Mouse (Mus musculus) embryonic facial prominence, embryonic 10.5 days (tissue): ENCODE measurements at regions not wholly inside any gene's neighbourhood (a gene's known extent, or its start where the extent isn't known, plus 50 kb on each side); places are given as distances from the start of the nearest gene placed in this dataset.
A peak's percentile ranks its signal among the peaks of the same experiment; 100 is the strongest.
"Not testable (repeated sequence)": the region's sequence is repeated elsewhere in the genome, so short reads cannot be mapped to it uniquely, and the experiment has no call there.

Source experiments
- DNase-seq: peaks from one replicate; pipeline ENCODE4 v3.0.0-alpha.2; 2017; ENCODE audit warnings: low spot score
- H3K27ac ChIP-seq: fragments of 300-500 bp; sonication (generic); replicated peaks from 2 replicates; pipeline ENCODE4 v1.5.1; 2016; ENCODE audit warnings: mild to moderate bottlenecking
- H3K27me3 ChIP-seq: fragments of 300-500 bp; sonication (generic); replicated peaks from 2 replicates; pipeline ENCODE4 v1.6.1; 2016; ENCODE audit warnings: low read depth, mild to moderate bottlenecking; ENCODE audit not compliant: poor library complexity, severe bottlenecking
- H3K36me3 ChIP-seq: fragments of 300-500 bp; sonication (generic); replicated peaks from 2 replicates; pipeline ENCODE4 v1.6.1; 2016; ENCODE audit warnings: mild to moderate bottlenecking, moderate library complexity
- H3K4me1 ChIP-seq: fragments of 300-500 bp; sonication (generic); 2 replicates; pipeline ENCODE4 v1.6.1; 2016
- H3K4me3 ChIP-seq: fragments of 300-500 bp; sonication (generic); 2 replicates; pipeline ENCODE4 v1.5.1; 2016; ENCODE audit warnings: mild to moderate bottlenecking, moderate library complexity
- H3K9me3 ChIP-seq: fragments of 300-500 bp; sonication (generic); 2 replicates; pipeline ENCODE4 v1.6.1; 2016; ENCODE audit warnings: mild to moderate bottlenecking
- WGBS: fragments of 180-500 bp; shearing (Covaris S2); methylation state at CpG from one replicate; pipeline ENCODE4 v1.1.7; 2016; 5-methylcytosine and 5-hydroxymethylcytosine counted together

- Histone ChIP-seq H3K9me3 (peaks cover 6% of the 10 kb centered on the region; the same call in 1 of the 2 replicates), H3K4me3 (no peak overlapping the region), H3K36me3 (no peaks in the 10 kb centered on the region), H3K4me1 (no peaks in the 10 kb centered on the region), H3K27me3 (no peaks in the 10 kb centered on the region), H3K27ac (no peak overlapping the region)
- no peak for DNase-seq
- WGBS, result 93% methylated on average over 4 of the region's 4 CpGs
Observed at GRCm38 (mm10) chr6:3319378-3319777, 80.0 kb downstream of the Samd9l start.

GRCm38 (mm10) chr6:3307598-3308220, 91.7 kb downstream of the Samd9l start:
- H3K27ac ChIP-seq, H3K9me3 ChIP-seq, H3K36me3 ChIP-seq, H3K27me3 ChIP-seq: not testable (repeated sequence)
- WGBS, result under 1% methylated on average over 11 of the region's 11 CpGs
- Histone ChIP-seq H3K4me1 (peaks cover 11% of the 10 kb centered on the region), H3K4me3 (peak overlapping the region; percentile 38; the same call in 1 of the 2 replicates)
- peak; percentile 65 for DNase-seq

DNA sequence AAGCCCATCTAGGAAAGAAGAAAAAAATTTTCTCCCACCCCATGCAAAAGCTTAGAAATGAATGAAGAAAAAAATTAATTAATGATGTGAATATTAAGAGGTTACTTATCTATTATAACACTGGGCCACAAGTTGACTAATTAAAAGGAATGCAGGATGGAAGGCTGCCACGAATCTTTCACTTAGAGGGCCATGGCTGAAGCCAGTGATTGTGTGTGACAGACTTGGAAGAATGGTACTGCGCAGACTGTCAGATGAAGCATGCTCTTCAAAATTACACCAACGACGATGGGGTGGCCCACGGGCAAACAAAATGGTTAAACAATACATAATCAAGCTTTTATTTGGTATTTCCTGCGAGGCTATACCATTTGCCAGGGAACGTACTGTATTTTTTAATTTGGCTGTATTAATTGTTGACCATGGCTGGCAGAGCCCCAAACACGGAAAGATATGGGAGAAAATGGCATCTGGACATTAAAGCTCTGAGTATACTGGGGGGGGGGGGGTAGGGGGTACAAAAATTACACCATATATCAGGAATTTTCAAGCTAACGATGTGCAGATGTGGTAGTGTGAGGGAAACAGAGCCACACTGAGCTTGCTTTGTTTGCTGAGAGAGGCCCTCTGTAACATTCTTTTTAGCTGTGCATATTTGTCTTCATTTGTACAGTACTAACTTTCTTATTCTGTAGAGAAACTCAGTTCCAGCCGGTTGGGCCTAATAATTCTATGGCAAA, 94.3 kb downstream of the Samd9l start:
- H3K4me3 ChIP-seq, H3K36me3 ChIP-seq, DNase-seq, H3K27ac ChIP-seq, H3K27me3 ChIP-seq, H3K9me3 ChIP-seq: not testable (repeated sequence)
- WGBS, result 59% methylated on average over 10 of the region's 10 CpGs
- peaks cover 11% of the 10 kb centered on the region for H3K4me1 ChIP-seq

GRCm38 (mm10) chr6:3293316-3293715, 106.1 kb downstream of the Samd9l start:
- H3K4me1 ChIP-seq, result not testable (repeated sequence)

DNA sequence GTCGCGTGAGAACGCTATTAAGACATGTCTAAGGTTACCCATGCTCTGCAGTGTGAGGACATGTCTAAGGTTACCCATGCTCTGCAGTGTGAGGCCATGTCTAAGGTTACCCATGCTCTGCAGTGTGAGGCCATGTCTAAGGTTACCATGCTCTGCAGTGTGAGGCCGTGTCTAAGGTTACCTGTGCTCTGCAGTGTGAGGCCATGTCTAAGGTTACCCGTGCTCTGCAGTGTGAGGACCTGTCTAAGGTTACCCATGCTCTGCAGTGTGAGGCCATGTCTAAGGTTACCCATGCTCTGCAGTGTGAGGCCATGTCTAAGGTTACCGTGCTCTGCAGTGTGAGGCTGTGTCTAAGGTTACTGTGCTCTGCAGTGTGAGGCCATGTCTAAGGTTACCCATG, 107.4 kb downstream of the Samd9l start:
- H3K36me3 ChIP-seq, result not testable (repeated sequence)

More at GRCm38 (mm10) chr6:3293316-3293715, 106.1 kb downstream of the Samd9l start:
- 85% methylated on average over 8 of the region's 8 CpGs for WGBS
- not testable (repeated sequence) for H3K27ac ChIP-seq, H3K36me3 ChIP-seq, H3K4me3 ChIP-seq, DNase-seq, H3K27me3 ChIP-seq, H3K9me3 ChIP-seq

DNA sequence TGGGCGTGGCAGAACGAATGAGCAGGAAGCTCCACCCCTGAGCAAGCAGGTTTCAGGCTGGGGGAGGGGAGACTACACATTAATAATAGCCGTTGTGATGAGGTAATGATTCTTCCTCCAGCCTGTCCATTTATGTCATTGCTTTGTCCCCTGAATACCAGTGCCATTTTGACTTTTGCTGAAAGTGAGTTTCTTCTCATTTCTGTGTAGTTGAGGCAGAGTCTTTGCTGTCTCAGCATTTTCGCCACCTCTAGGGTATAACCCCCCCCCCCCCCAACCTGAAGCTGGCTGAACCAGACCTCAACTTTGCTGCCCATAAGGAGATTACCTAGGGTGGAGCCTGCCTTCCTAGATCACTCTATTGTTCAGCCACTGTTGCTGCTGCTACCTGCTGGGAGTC, 130.6 kb downstream of the Samd9l start:
- H3K4me1 ChIP-seq, DNase-seq, H3K27ac ChIP-seq, H3K4me3 ChIP-seq, H3K9me3 ChIP-seq, H3K36me3 ChIP-seq, H3K27me3 ChIP-seq: not testable (repeated sequence)
- 86% methylated on average over 4 of the region's 4 CpGs for WGBS

More for the DNA sequence above, 107.4 kb downstream of the Samd9l start:
- 91% methylated on average over 6 of the region's 6 CpGs for whole genome bisulfite sequencing
- H3K4me1 ChIP-seq, H3K27ac ChIP-seq, H3K27me3 ChIP-seq, H3K9me3 ChIP-seq, H3K4me3 ChIP-seq, DNase-seq: not testable (repeated sequence)

GRCm38 (mm10) chr6:3265477-3265876, 133.9 kb downstream of the Samd9l start:
- H3K9me3 ChIP-seq, H3K27ac ChIP-seq, H3K27me3 ChIP-seq, H3K4me1 ChIP-seq, H3K4me3 ChIP-seq, H3K36me3 ChIP-seq, DNase-seq: not testable (repeated sequence)
- 64% methylated on average over 1 of the region's 1 CpGs for WGBS
